Mouse (Mus musculus) forebrain, embryonic 11.5 days (tissue): ENCODE results near the gene Stx8. TPM values are rescaled to one million over a fixed set of nuclear protein-coding genes. Genes with fewer than 3 reads are reported as not detected.

ENCODE experiments used
- ATAC-seq: fragments of 200-750 bp; cut with Nextera tagmentation; replicated peaks from 2 replicates; pipeline ENCODE4 v1.8.0; 2017; ENCODE audit warnings: moderate TSS enrichment; ENCODE audit not compliant: low FRiP score
- DNase-seq: peaks from one replicate; pipeline ENCODE4 v3.0.0-alpha.2; 2017; ENCODE audit warnings: low spot score
- H3K27ac ChIP-seq: fragments of 300-500 bp; sonication (generic); 2 replicates; pipeline ENCODE4 v1.5.1; 2014; ENCODE audit warnings: low read depth, low read length
- H3K27me3 ChIP-seq: fragments of 300-500 bp; sonication (generic); 2 replicates; pipeline ENCODE4 v1.6.1; 2014; ENCODE audit warnings: mild to moderate bottlenecking, low read length, mixed read lengths; ENCODE audit not compliant: control insufficient read depth, insufficient read depth
- H3K36me3 ChIP-seq: fragments of 300-500 bp; sonication (generic); 2 replicates; pipeline ENCODE4 v1.6.1; 2014; ENCODE audit warnings: mild to moderate bottlenecking, low read length, moderate library complexity, mixed read lengths; ENCODE audit not compliant: control insufficient read depth, insufficient read depth
- H3K4me1 ChIP-seq: fragments of 300-500 bp; sonication (generic); replicated peaks from 2 replicates; pipeline ENCODE4 v1.6.1; 2014; ENCODE audit warnings: low read length, mixed read lengths; ENCODE audit not compliant: control insufficient read depth, insufficient read depth
- H3K4me2 ChIP-seq: fragments of 300-500 bp; sonication (generic); 2 replicates; pipeline ENCODE4 v1.6.1; 2014; ENCODE audit warnings: low read depth, mild to moderate bottlenecking, low read length, moderate library complexity, mixed read lengths; ENCODE audit not compliant: severe bottlenecking
- H3K4me3 ChIP-seq: fragments of 300-500 bp; sonication (generic); 2 replicates; pipeline ENCODE4 v1.5.1; 2014; ENCODE audit warnings: low read depth, low read length
- H3K9ac ChIP-seq: fragments of 300-500 bp; sonication (generic); 2 replicates; pipeline ENCODE4 v1.6.1; 2014; ENCODE audit warnings: low read length
- H3K9me3 ChIP-seq: fragments of 300-500 bp; sonication (generic); 2 replicates; pipeline ENCODE4 v1.6.1; 2016; ENCODE audit warnings: low read length, mixed read lengths; ENCODE audit not compliant: control insufficient read depth
- WGBS: fragments of 180-500 bp; shearing (Covaris S2); extraction: QIAGEN DNeasy Blood & Tissue Kit; methylation state at CpG from one replicate; pipeline ENCODE4 v1.1.7; 2014; 5-methylcytosine and 5-hydroxymethylcytosine counted together
- polyA plus RNA-seq: library from polyadenylated mRNA; unstranded; fragments of >200 nt; fragmentation: Nextera tagmentation; extraction: Ambion mirVana; gene quantifications from 2 replicates; pipeline ENCODE4 v1.2.1, GENCODE M21; 2014

The Stx8 gene
- polyA plus RNA-seq, 1 experiment from 2014 or later = 52.6 TPM

DNA sequence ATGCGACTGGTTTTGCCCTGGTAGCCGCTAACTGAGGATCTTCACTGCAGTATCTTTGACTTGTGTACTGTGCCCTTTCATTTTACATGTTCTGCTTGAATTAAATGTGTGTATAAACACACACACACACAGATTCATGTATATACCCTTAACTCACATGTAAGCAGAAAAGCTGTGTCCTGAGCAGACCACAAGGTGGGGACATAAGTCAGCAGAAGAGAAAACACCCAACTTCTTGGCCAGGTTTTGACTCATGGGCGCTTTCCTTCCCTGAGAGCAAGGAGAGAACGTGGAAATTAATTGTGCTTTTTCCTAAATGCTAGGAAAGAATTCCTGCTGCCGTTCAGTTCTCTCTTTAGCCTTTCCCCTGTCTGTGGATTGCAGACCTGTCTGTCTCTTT lies 33.6 kb downstream of the Stx8 start:
- H3K27me3 ChIP-seq = no peaks in the 10 kb centered on the region
- no peak overlapping the region for H3K4me2 ChIP-seq
- ATAC-seq (no peak), DNase-seq (peak; percentile 37)
- H3K4me1 ChIP-seq = no peaks in the 10 kb centered on the region
- H3K9me3 ChIP-seq = no peaks in the 10 kb centered on the region
- no peak overlapping the region for H3K4me3 ChIP-seq
- no peak overlapping the region for H3K9ac ChIP-seq
- H3K27ac ChIP-seq = no peak overlapping the region
- no peaks in the 10 kb centered on the region for H3K36me3 ChIP-seq
- 73% methylated on average over 5 of the region's 5 CpGs for WGBS

DNA sequence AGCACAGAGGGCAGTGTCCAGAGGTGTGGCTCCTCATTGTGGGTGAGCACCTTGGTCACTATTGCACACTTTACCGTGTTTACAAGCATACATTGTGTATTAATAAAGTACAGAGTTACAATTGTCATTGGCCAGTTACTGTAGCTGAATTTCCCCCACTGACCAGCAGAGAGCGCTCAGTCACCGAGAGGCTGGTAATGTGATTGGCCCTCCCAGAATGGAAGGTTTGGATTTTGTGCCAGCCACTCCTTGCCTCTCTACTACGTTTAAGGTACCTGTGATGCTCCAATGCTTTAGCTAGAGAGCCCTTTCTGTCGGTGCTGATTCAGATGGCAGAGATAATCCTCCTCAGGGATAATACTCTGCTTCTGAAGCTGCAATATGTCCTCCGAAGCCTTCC lies 38.2 kb downstream of the Stx8 start:
- H3K27ac ChIP-seq = no peak overlapping the region
- H3K9ac ChIP-seq = no peak overlapping the region
- H3K27me3 ChIP-seq = no peaks in the 10 kb centered on the region
- H3K4me3 ChIP-seq = no peak overlapping the region
- ATAC-seq (no peak), DNase-seq (peak; percentile 78)
- H3K4me2 ChIP-seq = no peak overlapping the region
- H3K4me1 ChIP-seq = peaks cover 10% of the 10 kb centered on the region; the same call in 1 of the 2 replicates
- no peaks in the 10 kb centered on the region for H3K36me3 ChIP-seq
- no peaks in the 10 kb centered on the region for H3K9me3 ChIP-seq
- WGBS = 20% methylated on average over 6 of the region's 6 CpGs

DNA sequence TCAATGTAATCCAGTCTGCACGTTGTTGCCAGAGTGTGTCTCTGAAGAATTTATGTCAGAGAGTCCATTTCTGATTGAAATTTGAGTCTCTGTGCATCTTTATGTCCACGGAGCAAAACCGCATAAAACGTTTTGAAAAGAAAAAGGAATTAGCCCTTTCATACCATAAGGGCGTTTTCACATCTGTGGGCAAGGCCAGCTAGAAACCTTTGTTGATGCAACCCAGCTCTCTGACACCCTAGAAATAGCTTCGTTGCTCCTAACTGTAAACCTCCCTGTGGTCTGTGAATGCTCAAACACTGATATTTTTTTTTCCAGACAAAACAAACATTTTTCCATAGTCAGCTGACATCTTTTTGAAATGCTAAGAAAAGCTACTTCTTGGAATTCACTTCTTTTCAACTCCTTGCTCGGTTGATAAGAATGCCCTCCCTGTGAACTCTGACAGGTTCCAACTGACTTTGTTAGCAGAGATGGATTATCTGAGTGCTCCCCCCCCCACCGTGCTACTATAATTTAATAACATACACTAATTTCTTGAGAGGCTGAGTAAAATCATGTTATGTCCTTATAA lies 40.3 kb downstream of the Stx8 start:
- Histone ChIP-seq H3K9ac (no peak overlapping the region), H3K4me2 (no peak overlapping the region), H3K27me3 (no peaks in the 10 kb centered on the region), H3K9me3 (no peaks in the 10 kb centered on the region), H3K4me1 (peaks cover 10% of the 10 kb centered on the region; the same call in 1 of the 2 replicates), H3K36me3 (no peaks in the 10 kb centered on the region), H3K27ac (no peak overlapping the region), H3K4me3 (no peak overlapping the region)
- WGBS = 32% methylated on average over 8 of the region's 8 CpGs
- DNase-seq = no peak
- ATAC-seq = no peak

DNA sequence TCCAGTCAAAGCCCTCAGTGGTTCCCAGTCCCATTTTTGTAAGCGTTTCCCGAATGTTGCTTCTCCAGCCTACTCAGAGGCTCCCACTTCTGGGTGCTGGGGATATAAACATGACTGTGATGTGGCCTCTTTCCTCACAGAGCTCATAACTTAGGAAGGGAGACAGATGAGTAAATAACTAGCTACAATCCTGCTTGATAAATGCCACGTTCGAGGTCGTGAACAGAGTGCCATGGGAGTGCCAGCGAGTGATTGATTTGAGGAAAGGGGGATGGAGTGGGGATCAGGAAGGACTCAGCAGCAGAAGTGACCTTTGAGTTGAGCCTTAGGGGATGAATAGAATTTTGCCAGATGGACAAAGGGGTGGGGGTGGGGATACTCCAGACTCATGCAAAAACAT lies 41.7 kb downstream of the Stx8 start:
- DNase-seq (no peak), ATAC-seq (no peak)
- Histone ChIP-seq H3K27me3 (no peaks in the 10 kb centered on the region), H3K27ac (no peak overlapping the region), H3K4me3 (no peak overlapping the region), H3K4me2 (no peak overlapping the region), H3K9me3 (no peaks in the 10 kb centered on the region), H3K36me3 (no peaks in the 10 kb centered on the region), H3K4me1 (peaks cover 10% of the 10 kb centered on the region; the same call in 1 of the 2 replicates), H3K9ac (no peak overlapping the region)
- 74% methylated on average over 6 of the region's 6 CpGs for WGBS

DNA sequence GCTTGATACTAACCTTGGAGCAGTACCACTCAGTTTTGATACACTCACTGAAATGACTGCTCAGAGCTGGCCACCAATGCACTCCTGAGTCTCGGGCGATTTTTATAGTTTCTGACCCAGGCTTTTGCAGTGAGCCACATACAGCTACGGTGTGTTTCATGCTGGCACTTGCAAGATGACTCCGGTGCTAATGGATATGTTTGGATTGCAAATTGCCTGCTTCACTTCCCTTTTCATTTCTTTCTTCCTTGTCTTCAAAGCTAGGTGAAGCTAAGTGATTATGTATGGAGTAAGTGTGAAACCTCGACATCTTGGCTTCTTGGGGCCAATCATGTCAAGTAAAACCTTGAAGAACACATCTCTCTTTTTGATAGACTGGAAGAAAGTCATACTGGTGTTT lies 43.4 kb downstream of the Stx8 start:
- Histone ChIP-seq H3K27ac (no peak overlapping the region), H3K27me3 (no peaks in the 10 kb centered on the region), H3K9me3 (no peaks in the 10 kb centered on the region), H3K36me3 (no peaks in the 10 kb centered on the region), H3K4me1 (peaks cover 10% of the 10 kb centered on the region; the same call in 1 of the 2 replicates), H3K9ac (no peak overlapping the region), H3K4me2 (no peak overlapping the region), H3K4me3 (no peak overlapping the region)
- DNase-seq = no peak
- WGBS = 83% methylated on average over 5 of the region's 5 CpGs
- no peak for ATAC-seq

DNA sequence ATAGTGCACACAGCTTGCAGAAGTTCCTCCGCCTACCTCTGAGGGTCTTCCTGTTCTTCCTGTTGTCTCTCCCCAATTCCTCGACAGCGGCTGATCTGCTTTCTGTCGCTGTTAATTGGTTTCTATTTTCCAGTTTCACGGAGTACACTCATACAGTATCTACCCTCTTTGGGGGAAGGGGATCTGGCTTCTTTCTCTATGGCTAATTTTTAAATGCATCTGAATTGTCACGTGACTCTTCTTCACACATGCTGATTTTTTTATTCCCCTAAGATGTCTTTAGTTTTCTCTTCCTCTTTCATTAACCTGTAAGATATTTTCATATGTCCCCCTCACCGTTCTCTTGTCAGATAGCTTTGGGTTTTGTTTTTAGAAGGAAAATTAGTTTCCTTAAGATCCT lies 46.2 kb downstream of the Stx8 start:
- no peak for ATAC-seq
- 87% methylated on average over 7 of the region's 7 CpGs for WGBS

DNA sequence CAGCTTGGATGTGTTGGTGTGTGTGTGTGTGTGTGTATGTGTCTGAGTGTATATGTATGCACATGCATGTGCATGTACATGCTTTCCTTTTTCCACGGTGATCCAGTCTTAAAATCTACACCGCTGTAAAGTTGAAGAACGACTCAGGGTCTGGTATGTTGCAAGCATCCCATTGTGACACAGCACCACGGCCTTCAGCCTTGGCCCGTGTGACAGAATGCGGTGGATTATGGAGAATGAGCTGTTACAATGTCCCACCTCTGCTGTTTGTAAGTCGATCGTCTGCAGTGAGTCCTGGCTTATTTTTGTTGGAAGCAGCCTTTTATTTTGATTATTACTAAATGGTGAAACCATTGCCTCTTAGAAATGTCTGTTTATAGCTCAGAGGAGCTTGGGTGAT lies 52.2 kb downstream of the Stx8 start:
- H3K9ac ChIP-seq = no peak overlapping the region
- no peak overlapping the region for H3K4me2 ChIP-seq
- DNase-seq (no peak), ATAC-seq (no peak)
- no peak overlapping the region for H3K27ac ChIP-seq
- no peaks in the 10 kb centered on the region for H3K4me1 ChIP-seq
- H3K4me3 ChIP-seq = no peak overlapping the region
- H3K9me3 ChIP-seq = no peaks in the 10 kb centered on the region
- WGBS = 90% methylated on average over 8 of the region's 8 CpGs
- no peaks in the 10 kb centered on the region for H3K27me3 ChIP-seq
- H3K36me3 ChIP-seq = no peaks in the 10 kb centered on the region

More for the DNA sequence above, 46.2 kb downstream of the Stx8 start:
- Histone ChIP-seq H3K9me3 (no peaks in the 10 kb centered on the region), H3K27me3 (no peaks in the 10 kb centered on the region), H3K4me1 (0 out of 2 replicates have a peak, but pooled peaks cover 2% of the 10 kb centered on the region), H3K27ac (no peak overlapping the region), H3K4me3 (no peak overlapping the region), H3K4me2 (no peak overlapping the region), H3K36me3 (no peaks in the 10 kb centered on the region), H3K9ac (no peak overlapping the region)
- DNase-seq = no peak

DNA sequence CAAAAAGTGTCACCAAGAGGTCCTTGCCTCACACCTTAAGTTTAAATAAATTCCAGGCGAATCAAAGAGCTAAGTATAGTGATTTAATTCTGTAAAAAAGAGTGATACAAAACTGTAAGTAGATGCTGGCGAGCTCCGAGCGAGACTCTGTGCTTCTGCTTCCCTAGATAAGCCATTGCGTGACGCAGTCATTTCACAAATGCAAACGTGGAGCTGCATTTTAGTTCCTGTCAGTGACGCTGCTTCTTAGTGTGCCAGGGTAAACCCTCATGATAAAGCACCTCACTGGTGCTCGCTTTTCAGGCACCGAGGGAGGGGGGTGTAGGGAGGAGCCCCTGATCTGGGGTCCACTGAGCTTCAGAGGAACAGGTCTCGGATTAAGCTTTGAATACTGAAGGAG lies 53.2 kb downstream of the Stx8 start:
- 82% methylated on average over 11 of the region's 11 CpGs for WGBS
- no peaks in the 10 kb centered on the region for H3K27me3 ChIP-seq
- no peaks in the 10 kb centered on the region for H3K9me3 ChIP-seq
- no peaks in the 10 kb centered on the region for H3K4me1 ChIP-seq
- ATAC-seq (no peak), DNase-seq (no peak)
- H3K36me3 ChIP-seq = no peaks in the 10 kb centered on the region
- H3K4me2 ChIP-seq = no peak overlapping the region
- H3K9ac ChIP-seq = no peak overlapping the region
- no peak overlapping the region for H3K27ac ChIP-seq
- H3K4me3 ChIP-seq = no peak overlapping the region

DNA sequence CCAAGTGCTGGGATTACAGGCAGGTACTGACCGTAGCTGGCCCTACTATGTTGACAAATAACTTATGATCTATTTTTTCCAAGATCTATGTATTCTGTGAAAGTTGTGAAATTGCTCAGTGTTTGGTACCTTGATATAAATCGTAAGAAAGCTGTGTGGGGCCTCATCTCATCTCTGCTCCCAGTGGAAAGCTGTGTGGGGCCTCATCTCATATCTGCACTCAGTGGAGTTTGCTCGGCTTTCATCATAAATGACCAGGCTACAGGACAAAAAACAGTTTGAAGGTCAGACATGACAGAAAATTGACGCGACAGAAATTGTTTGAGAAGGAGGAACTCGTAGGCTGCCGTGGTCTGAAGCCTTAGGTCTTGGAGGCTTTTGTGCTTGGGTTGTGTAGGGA lies 56.0 kb downstream of the Stx8 start:
- Histone ChIP-seq H3K27me3 (no peaks in the 10 kb centered on the region), H3K9me3 (no peaks in the 10 kb centered on the region), H3K27ac (no peak overlapping the region), H3K36me3 (no peaks in the 10 kb centered on the region), H3K4me2 (no peak overlapping the region), H3K4me3 (no peak overlapping the region), H3K9ac (no peak overlapping the region), H3K4me1 (no peaks in the 10 kb centered on the region)
- DNase-seq (no peak), ATAC-seq (no peak)
- 94% methylated on average over 7 of the region's 7 CpGs for WGBS
